Mouse (Mus musculus) thymus, postnatal 36 days (tissue): ENCODE results near the gene Rsbn1l.
A peak's percentile ranks its signal among the peaks of the same experiment; 100 is the strongest.

ENCODE experiments used
- DNase-seq, 2 experiments: peaks; one replicate each; pipeline ENCODE4 v3.0.0; 2022; ENCODE audit warnings: mixed read lengths in 2 of 2

Gene Rsbn1l

GRCm38 (mm10) chr5:20956298-20956697 is at the start of gene Rsbn1l:
Gene Rsbn1l (minus strand): TSS chr5:20956398.
- no peak for DNase-seq

GRCm38 (mm10) chr5:21002723-21003122 is 46.5 kb upstream of the Rsbn1l start:
- peak; percentile 52 to 62 for DNase-seq

- DNase-seq: no peak
These were observed 45.6 kb upstream of the Rsbn1l start for GRCm38 (mm10) chr5:21001622-21002315.

- DNase-seq: no peak
These were observed 42.2 kb upstream of the Rsbn1l start for GRCm38 (mm10) chr5:20998427-20998826.

GRCm38 (mm10) chr5:20997555-20997954 is 41.4 kb upstream of the Rsbn1l start:
- no peak for DNase-seq

- no peak for DNase-seq
These were observed 34.0 kb upstream of the Rsbn1l start for GRCm38 (mm10) chr5:20990062-20990809.

GRCm38 (mm10) chr5:20986271-20986670 is 30.1 kb upstream of the Rsbn1l start:
- no peak for DNase-seq

GRCm38 (mm10) chr5:20983505-20983904 is 27.3 kb upstream of the Rsbn1l start:
- DNase-seq: no peak

GRCm38 (mm10) chr5:20974690-20975089 is 18.5 kb upstream of the Rsbn1l start:
- DNase-seq: no peak

GRCm38 (mm10) chr5:20973999-20974398 is 17.8 kb upstream of the Rsbn1l start:
- DNase-seq: no peak

GRCm38 (mm10) chr5:20973069-20973468 is 16.9 kb upstream of the Rsbn1l start:
- DNase-seq: no peak

GRCm38 (mm10) chr5:20968963-20969362 is 12.8 kb upstream of the Rsbn1l start:
- peak; percentile 69 to 70 for DNase-seq

- no peak for DNase-seq
These were observed 12.3 kb upstream of the Rsbn1l start for GRCm38 (mm10) chr5:20968493-20968892.

- DNase-seq: no peak
These were observed 11.7 kb upstream of the Rsbn1l start for GRCm38 (mm10) chr5:20967942-20968341.

- no peak for DNase-seq
These were observed 8.2 kb upstream of the Rsbn1l start for GRCm38 (mm10) chr5:20964446-20964845.

GRCm38 (mm10) chr5:20963295-20963694 is 7.1 kb upstream of the Rsbn1l start:
- no peak for DNase-seq

- DNase-seq: no peak
These were observed 4.7 kb upstream of the Rsbn1l start for GRCm38 (mm10) chr5:20960927-20961326.

- peak in 1 of 2 experiments; percentile 24 for DNase-seq
These were observed 923 bp downstream of the Rsbn1l start for GRCm38 (mm10) chr5:20955114-20955835.

- DNase-seq: no peak
These were observed 3.8 kb downstream of the Rsbn1l start for GRCm38 (mm10) chr5:20952337-20952925.

GRCm38 (mm10) chr5:20951666-20952281 is 4.4 kb downstream of the Rsbn1l start:
- DNase-seq: peak; percentile 94 to 96

GRCm38 (mm10) chr5:20950855-20951650 is 5.1 kb downstream of the Rsbn1l start:
- DNase-seq: peak in 1 of 2 experiments; percentile 70

GRCm38 (mm10) chr5:20950516-20950854 is 5.7 kb downstream of the Rsbn1l start:
- DNase-seq: no peak
